Mouse (Mus musculus) testis, adult 2 months (tissue): ENCODE measurements around the gene Creb5.

Experiments
- CTCF ChIP-seq: fragments of 200-500 bp; IDR thresholded peaks from 2 replicates; pipeline ENCODE4 v1.5.1; 2012; ENCODE audit warnings: low read depth, mild to moderate bottlenecking, inconsistent platforms, low read length, moderate library complexity; ENCODE audit not compliant: control insufficient read depth, insufficient read depth, insufficient replicate concordance
- POLR2A ChIP-seq: fragments of 200-500 bp; IDR thresholded peaks from 2 replicates; pipeline ENCODE4 v1.6.1; 2012; ENCODE audit warnings: low read depth, mild to moderate bottlenecking, inconsistent platforms, low read length, moderate library complexity; ENCODE audit not compliant: control insufficient read depth

DNA sequence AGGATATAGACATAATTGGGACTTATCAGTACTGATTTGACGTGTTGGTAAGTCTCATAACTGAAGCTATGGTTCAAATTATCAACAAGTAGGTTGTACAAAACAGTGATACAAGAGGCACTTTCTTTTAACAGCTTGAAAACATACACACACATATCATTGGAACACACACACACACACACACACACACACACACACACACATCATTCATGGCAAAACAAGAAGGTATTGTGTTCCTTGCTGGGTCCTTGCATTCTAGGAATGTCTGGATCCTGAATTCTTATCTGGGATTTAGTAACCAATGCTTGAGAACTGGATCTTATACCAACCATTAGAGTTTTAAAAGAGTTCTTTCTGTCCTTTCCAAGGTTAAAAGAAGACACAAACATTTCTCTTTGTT, 446.5 kb downstream of the Creb5 start:
- TF ChIP-seq POLR2A: no peak
- no peak for TF ChIP-seq CTCF
